Mouse (Mus musculus) gastrocnemius, postnatal 10 days (tissue): ENCODE measurements at regions not wholly inside any gene's neighbourhood (a gene's known extent, or its start where the extent isn't known, plus 50 kb on each side); places are given as distances from the start of the nearest gene placed in this dataset.
A peak's percentile ranks its signal among the peaks of the same experiment; 100 is the strongest.

Experiments
- DNase-seq: peaks from one replicate; pipeline ENCODE4 v3.0.0; 2021; ENCODE audit warnings: mixed read lengths

- peak; percentile 70 for DNase-seq
These were observed 719.7 kb downstream of the Gm6685 start for GRCm38 (mm10) chr11:27619926-27620325.
